Mouse (Mus musculus): ENCODE results near the gene Kctd20. TPM values are rescaled to one million over a fixed set of nuclear protein-coding genes. Genes with fewer than 3 reads are reported as not detected.

Gene Kctd20
- polyA plus RNA-seq, 1 experiment, result 33.0 TPM

GRCm38 (mm10) chr17:28960597-28960996 lies 8.8 kb downstream of the Kctd20 start:
- H3K79me3 ChIP-seq (ENCODE audit: low read depth), result peaks cover 46% of the 10 kb centered on the region
- TF ChIP-seq MYOD1 (IDR thresholded peaks at IDR 0.05; ENCODE audit: control insufficient read depth, insufficient read length, low read depth), result no peak
- no peak for TF ChIP-seq CTCF (IDR thresholded peaks at IDR 0.05; ENCODE audit: control insufficient read depth, insufficient read depth, insufficient read length)
- TF ChIP-seq FOSL1 (IDR thresholded peaks at IDR 0.05; ENCODE audit: insufficient read depth, low read length, poor library complexity, severe bottlenecking), result no peak
- no peak for TF ChIP-seq CEBPB (IDR thresholded peaks at IDR 0.05; ENCODE audit: low read depth)
- TF ChIP-seq MAX (IDR thresholded peaks at IDR 0.05), result no peak
- no peak for TF ChIP-seq USF1 (IDR thresholded peaks at IDR 0.05; ENCODE audit: low read depth)
- no peak for TF ChIP-seq MYOG (IDR thresholded peaks at IDR 0.05; ENCODE audit: control insufficient read depth, extremely low read depth, insufficient read length)
- peaks cover 71% of the 10 kb centered on the region for H3K36me3 ChIP-seq (ENCODE audit: control insufficient read depth, insufficient read depth)

GRCm38 (mm10) chr17:28961596-28961995 lies 9.8 kb downstream of the Kctd20 start:
- Histone ChIP-seq H3ac (ENCODE audit: control insufficient read depth, insufficient read length, low read depth) (no peak overlapping the region), H3K79me3 (ENCODE audit: low read depth) (peaks cover 36% of the 10 kb centered on the region), H3K4me3 (ENCODE audit: insufficient read depth, poor library complexity, severe bottlenecking) (no peak overlapping the region), H3K27me3 (ENCODE audit: control insufficient read depth, insufficient read depth, insufficient read length) (no peaks in the 10 kb centered on the region), H3K36me3 (ENCODE audit: control insufficient read depth, insufficient read depth) (peaks cover 81% of the 10 kb centered on the region), H3K79me2 (ENCODE audit: control insufficient read depth, insufficient read depth) (peaks cover 56% of the 10 kb centered on the region)
- TF ChIP-seq USF1 (IDR thresholded peaks at IDR 0.05; ENCODE audit: low read depth) (no peak), CTCF (IDR thresholded peaks at IDR 0.05; ENCODE audit: control insufficient read depth, insufficient read depth, insufficient read length) (no peak), MYOD1 (IDR thresholded peaks at IDR 0.05; ENCODE audit: control insufficient read depth, insufficient read length, low read depth) (no peak), CEBPB (IDR thresholded peaks at IDR 0.05; ENCODE audit: low read depth) (no peak), FOSL1 (IDR thresholded peaks at IDR 0.05; ENCODE audit: insufficient read depth, low read length, poor library complexity, severe bottlenecking) (no peak), MAX (IDR thresholded peaks at IDR 0.05) (no peak), MYOG (IDR thresholded peaks at IDR 0.05; ENCODE audit: control insufficient read depth, extremely low read depth, insufficient read length) (no peak)

More at GRCm38 (mm10) chr17:28960597-28960996, 8.8 kb downstream of the Kctd20 start:
- Histone ChIP-seq H3ac (ENCODE audit: control insufficient read depth, insufficient read length, low read depth) (no peak overlapping the region), H3K27me3 (ENCODE audit: control insufficient read depth, insufficient read depth, insufficient read length) (no peaks in the 10 kb centered on the region), H3K79me2 (ENCODE audit: control insufficient read depth, insufficient read depth) (peaks cover 66% of the 10 kb centered on the region), H3K4me3 (ENCODE audit: insufficient read depth, poor library complexity, severe bottlenecking) (no peak overlapping the region)

- Histone ChIP-seq H3K79me3 (ENCODE audit: low read depth) (no peaks in the 10 kb centered on the region), H3K4me3 (ENCODE audit: insufficient read depth, poor library complexity, severe bottlenecking) (no peak overlapping the region), H3K79me2 (ENCODE audit: control insufficient read depth, insufficient read depth) (peaks cover under 1% of the 10 kb centered on the region), H3K27me3 (ENCODE audit: control insufficient read depth, insufficient read depth, insufficient read length) (no peaks in the 10 kb centered on the region), H3K36me3 (ENCODE audit: control insufficient read depth, insufficient read depth) (peaks cover 92% of the 10 kb centered on the region), H3ac (ENCODE audit: control insufficient read depth, insufficient read length, low read depth) (no peak overlapping the region)
- TF ChIP-seq USF1 (IDR thresholded peaks at IDR 0.05; ENCODE audit: low read depth) (no peak), FOSL1 (IDR thresholded peaks at IDR 0.05; ENCODE audit: insufficient read depth, low read length, poor library complexity, severe bottlenecking) (no peak), CEBPB (IDR thresholded peaks at IDR 0.05; ENCODE audit: low read depth) (no peak), MAX (IDR thresholded peaks at IDR 0.05) (no peak), MYOD1 (IDR thresholded peaks at IDR 0.05; ENCODE audit: control insufficient read depth, insufficient read length, low read depth) (no peak), MYOG (IDR thresholded peaks at IDR 0.05; ENCODE audit: control insufficient read depth, extremely low read depth, insufficient read length) (no peak), CTCF (IDR thresholded peaks at IDR 0.05; ENCODE audit: control insufficient read depth, insufficient read depth, insufficient read length) (no peak)
These were observed 15.4 kb downstream of the Kctd20 start for GRCm38 (mm10) chr17:28967021-28967610.

- TF ChIP-seq MAX (IDR thresholded peaks at IDR 0.05), result no peak
- no peak for TF ChIP-seq USF1 (IDR thresholded peaks at IDR 0.05; ENCODE audit: low read depth)
- no peak for TF ChIP-seq CTCF (IDR thresholded peaks at IDR 0.05; ENCODE audit: control insufficient read depth, insufficient read depth, insufficient read length)
- no peak for TF ChIP-seq FOSL1 (IDR thresholded peaks at IDR 0.05; ENCODE audit: insufficient read depth, low read length, poor library complexity, severe bottlenecking)
- no peak for TF ChIP-seq CEBPB (IDR thresholded peaks at IDR 0.05; ENCODE audit: low read depth)
- no peak for TF ChIP-seq MYOG (IDR thresholded peaks at IDR 0.05; ENCODE audit: control insufficient read depth, extremely low read depth, insufficient read length)
- TF ChIP-seq MYOD1 (IDR thresholded peaks at IDR 0.05; ENCODE audit: control insufficient read depth, insufficient read length, low read depth), result no peak
- Histone ChIP-seq H3ac (ENCODE audit: control insufficient read depth, insufficient read length, low read depth) (no peak overlapping the region), H3K36me3 (ENCODE audit: control insufficient read depth, insufficient read depth) (peaks cover 86% of the 10 kb centered on the region), H3K79me3 (ENCODE audit: low read depth) (no peaks in the 10 kb centered on the region), H3K27me3 (ENCODE audit: control insufficient read depth, insufficient read depth, insufficient read length) (no peaks in the 10 kb centered on the region), H3K79me2 (ENCODE audit: control insufficient read depth, insufficient read depth) (no peaks in the 10 kb centered on the region), H3K4me3 (ENCODE audit: insufficient read depth, poor library complexity, severe bottlenecking) (no peak overlapping the region)
These were observed 18.4 kb downstream of the Kctd20 start for GRCm38 (mm10) chr17:28970122-28970521.

GRCm38 (mm10) chr17:28979091-28979490 lies 27.3 kb downstream of the Kctd20 start:
- Histone ChIP-seq H3K79me2 (ENCODE audit: control insufficient read depth, insufficient read depth) (no peaks in the 10 kb centered on the region), H3ac (ENCODE audit: control insufficient read depth, insufficient read length, low read depth) (no peak overlapping the region), H3K79me3 (ENCODE audit: low read depth) (no peaks in the 10 kb centered on the region), H3K27me3 (ENCODE audit: control insufficient read depth, insufficient read depth, insufficient read length) (no peaks in the 10 kb centered on the region), H3K4me3 (ENCODE audit: insufficient read depth, poor library complexity, severe bottlenecking) (no peak overlapping the region), H3K36me3 (ENCODE audit: control insufficient read depth, insufficient read depth) (peaks cover 67% of the 10 kb centered on the region)
- no peak for TF ChIP-seq MAX (IDR thresholded peaks at IDR 0.05)

GRCm38 (mm10) chr17:28981081-28981480 lies 29.3 kb downstream of the Kctd20 start:
- Histone ChIP-seq H3K79me2 (ENCODE audit: control insufficient read depth, insufficient read depth) (no peaks in the 10 kb centered on the region), H3K79me3 (ENCODE audit: low read depth) (no peaks in the 10 kb centered on the region), H3K4me3 (ENCODE audit: insufficient read depth, poor library complexity, severe bottlenecking) (no peak overlapping the region), H3K27me3 (ENCODE audit: control insufficient read depth, insufficient read depth, insufficient read length) (no peaks in the 10 kb centered on the region), H3K36me3 (ENCODE audit: control insufficient read depth, insufficient read depth) (peaks cover 59% of the 10 kb centered on the region), H3ac (ENCODE audit: control insufficient read depth, insufficient read length, low read depth) (no peak overlapping the region)
- TF ChIP-seq MYOD1 (IDR thresholded peaks at IDR 0.05; ENCODE audit: control insufficient read depth, insufficient read length, low read depth), result no peak
- no peak for TF ChIP-seq CTCF (IDR thresholded peaks at IDR 0.05; ENCODE audit: control insufficient read depth, insufficient read depth, insufficient read length)

Data from C2C12 (cell line).